Mouse (Mus musculus) frontal cortex, postnatal 14 days (tissue): ENCODE data around the gene Lman1l.
A peak's percentile ranks its signal among the peaks of the same experiment; 100 is the strongest.

Experiments used
- DNase-seq, 2 experiments: peaks; one replicate each; pipeline ENCODE4 v3.0.0; 2022; ENCODE audit warnings: low spot score in 2 of 2

Lman1l gene

GRCm38 (mm10) chr9:57577144-57577849 is 43.3 kb downstream of the Lman1l start:
- no peak for DNase-seq

- no peak for DNase-seq
Measured at GRCm38 (mm10) chr9:57575577-57575976, 45.0 kb downstream of the Lman1l start.

GRCm38 (mm10) chr9:57574397-57574796 is 46.2 kb downstream of the Lman1l start:
- DNase-seq: no peak

- no peak for DNase-seq
Measured at GRCm38 (mm10) chr9:57568500-57568899, 52.1 kb downstream of the Lman1l start.

- no peak for DNase-seq
Measured at GRCm38 (mm10) chr9:57566846-57567245, 53.7 kb downstream of the Lman1l start.

- peak in 1 of 2 experiments; percentile 72 for DNase-seq
Measured at GRCm38 (mm10) chr9:57565741-57566221, 54.8 kb downstream of the Lman1l start.

- DNase-seq: no peak
Measured at GRCm38 (mm10) chr9:57564609-57565008, 56.0 kb downstream of the Lman1l start.

GRCm38 (mm10) chr9:57562896-57563372 is 57.6 kb downstream of the Lman1l start:
- DNase-seq: no peak

- DNase-seq: no peak
Measured at GRCm38 (mm10) chr9:57561711-57562099, 58.9 kb downstream of the Lman1l start.

- DNase-seq: peak; percentile 88 to 93
Measured at GRCm38 (mm10) chr9:57560861-57561710, 59.5 kb downstream of the Lman1l start, which contains the start of gene Scamp2. Gene Scamp2 (plus strand): TSS chr9:57560943.

- no peak for DNase-seq
Measured at GRCm38 (mm10) chr9:57560263-57560662, 60.3 kb downstream of the Lman1l start.

GRCm38 (mm10) chr9:57559568-57559967 is 61.0 kb downstream of the Lman1l start:
- DNase-seq: no peak

GRCm38 (mm10) chr9:57558625-57559024 is 61.9 kb downstream of the Lman1l start:
- DNase-seq: no peak

- DNase-seq: no peak
Measured at GRCm38 (mm10) chr9:57557215-57557614, 63.4 kb downstream of the Lman1l start.
